In genomic region chr5:124021701-124022100, GRCm38 (mm10) we compare ENCODE assay signal across 11 mouse cellular contexts. TPM values are rescaled to one million over a fixed set of nuclear protein-coding genes. Genes with fewer than 3 reads are reported as not detected.
DNase-seq lines count a peak whose midpoint lies in the region; TF ChIP-seq lines count a peak whose summit lies in the region.
"Had no signal": no experiment of that assay in that cellular context is flagged by ENCODE, and none has a peak within 500 bp of the region (broad histone marks: within the 10 kb centered on the region; RNA-seq: fewer than 3 reads in every experiment).

No protein-coding gene starts in this region.

- H3K4me3 ChIP-seq in liver, adult 2 months (ENCODE audit: insufficient read depth, low read depth, low read length), result no peak overlapping the region
- H3K4me3 ChIP-seq in bone marrow macrophage, adult 2 months (ENCODE audit: insufficient read depth, low read length), result no peak overlapping the region
- peak overlapping the region; percentile 89 for H3K4me3 ChIP-seq in megakaryocyte, embryonic 14.5 days (replicated peaks)

- H3K9me3 ChIP-seq in megakaryocyte, embryonic 14.5 days, result no peaks in the 10 kb centered on the region

- H3K9ac ChIP-seq in liver, adult 2 months (ENCODE audit: low read depth, low read length), result no peak overlapping the region
- H3K9ac ChIP-seq: hindbrain, embryonic 14.5 days had no signal

- TF ChIP-seq CTCF in liver, adult 2 months (IDR thresholded peaks at IDR 0.05; ENCODE audit: low read depth, low read length), result no peak
- TF ChIP-seq CTCF in bone marrow macrophage, adult 2 months (IDR thresholded peaks at IDR 0.05; ENCODE audit: low read depth, low read length), result no peak

- H3K36me3 ChIP-seq in liver, adult 2 months (ENCODE audit: control insufficient read depth, insufficient read depth, low read length), result no peaks in the 10 kb centered on the region
- peaks cover 81% of the 10 kb centered on the region for H3K36me3 ChIP-seq in megakaryocyte, embryonic 14.5 days (replicated peaks; ENCODE audit: low read length)

- peak; percentile 4 for DNase-seq in cerebellum, adult 11 months
- DNase-seq in cerebellum, postnatal 4 days (ENCODE audit: low spot score in 2 of 2), result no peak
- peak; percentile 67 for DNase-seq in liver, adult 2 months (ENCODE audit: extremely low read depth, low read depth, low spot score)
- no peak for DNase-seq in liver
- DNase-seq in embryo, embryonic 10 days (ENCODE audit: low spot score), result no peak
- DNase-seq in frontal cortex, adult 2 months (ENCODE audit: extremely low spot score in 1 of 2, low spot score in 1 of 2), result no peak
- DNase-seq: B cell, adult 2 months; left cerebral cortex, postnatal 4 days had no signal

- H3K4me1 ChIP-seq in liver, adult 2 months (ENCODE audit: control insufficient read depth, insufficient read depth, low read length), result peaks cover 54% of the 10 kb centered on the region
- H3K4me1 ChIP-seq in bone marrow macrophage, adult 2 months (ENCODE audit: control insufficient read depth, insufficient read depth, low read length), result peaks cover 87% of the 10 kb centered on the region
- H3K4me1 ChIP-seq in megakaryocyte, embryonic 14.5 days, result peaks cover 100% of the 10 kb centered on the region

- H3K27me3 ChIP-seq in liver, adult 2 months (ENCODE audit: control insufficient read depth, insufficient read depth, low read length), result no peaks in the 10 kb centered on the region
- H3K27me3 ChIP-seq in megakaryocyte, embryonic 14.5 days (replicated peaks), result no peaks in the 10 kb centered on the region

- H3K79me2 ChIP-seq in liver, adult 2 months (ENCODE audit: control insufficient read depth, insufficient read depth, low read length), result peaks cover 48% of the 10 kb centered on the region

- WGBS in liver, adult 2 months, result 66% methylated on average over 11 of the region's 11 CpGs

- TF ChIP-seq POLR2A in liver, adult 2 months (IDR thresholded peaks at IDR 0.05; ENCODE audit: extremely low read depth, insufficient read depth, low read length), result no peak
- TF ChIP-seq POLR2A in bone marrow macrophage, adult 2 months (IDR thresholded peaks at IDR 0.05; ENCODE audit: borderline replicate concordance, low read depth, low read length), result no peak

- peak overlapping the region; percentile 4 for H3K27ac ChIP-seq in liver, adult 2 months (replicated peaks; ENCODE audit: insufficient read depth, low read depth, low read length)
- H3K27ac ChIP-seq in bone marrow macrophage, adult 2 months (ENCODE audit: insufficient read depth, low read depth, low read length), result peak overlapping the region; percentile 64
- H3K27ac ChIP-seq: hindbrain, embryonic 14.5 days had no signal

RNA-seq across cellular contexts. Expression of gene Vps37b, which starts 10.4 kb away (rescaled TPM):
- 4.4 and 6.2 TPM in 2 replicates for total RNA-seq in liver, adult 2 months (2014; rRNA removed)
- polyA plus RNA-seq in liver, adult 2 months (2012; rRNA removed), result 27.3 and 31.4 TPM in 2 replicates
- 16.8 and 18.2 TPM in 2 replicates for polyA plus RNA-seq in bone marrow macrophage, adult 2 months (2012; ENCODE audit: insufficient read depth, insufficient read length, missing spikeins)
- polyA plus RNA-seq in megakaryocyte, embryonic 14.5 days (2012; ENCODE audit: insufficient read depth, low replicate concordance), result 437 and 1,468 TPM in 2 replicates
- polyA plus RNA-seq in frontal cortex, adult 2 months (2012; rRNA removed), result 46.3 and 53.0 TPM in 2 replicates

RNA-seq across cellular contexts. Expression of gene Hip1r, which starts 48.3 kb away (rescaled TPM):
- total RNA-seq in liver, adult 2 months (2014; rRNA removed), result 9.1 and 9.7 TPM in 2 replicates
- 9.2 and 11.5 TPM in 2 replicates for polyA plus RNA-seq in liver, adult 2 months (2012; rRNA removed)
- polyA plus RNA-seq in bone marrow macrophage, adult 2 months (2012; ENCODE audit: insufficient read depth, insufficient read length, missing spikeins), result 0.51 and 0.64 TPM in 2 replicates
- 5.4 and 11.0 TPM in 2 replicates for polyA plus RNA-seq in megakaryocyte, embryonic 14.5 days (2012; ENCODE audit: insufficient read depth, low replicate concordance)
- 40.3 and 41.5 TPM in 2 replicates for polyA plus RNA-seq in frontal cortex, adult 2 months (2012; rRNA removed)

Comparison
In these comparisons a context has a peak if more than half of its experiments do, and no peak if none do; other contexts are left out.
1. DNase-seq: peak in cerebellum, adult 11 months (single experiment) and liver, adult 2 months (single experiment); none in cerebellum, postnatal 4 days (0 of 2), liver (single experiment), embryo, embryonic 10 days (single experiment) and frontal cortex, adult 2 months (0 of 2).